Mouse (Mus musculus): ENCODE measurements at regions not wholly inside any gene's neighbourhood (a gene's known extent, or its start where the extent isn't known, plus 50 kb on each side); places are given as distances from the start of the nearest gene placed in this dataset.

- no peak for TF ChIP-seq GABPA (IDR thresholded peaks at IDR 0.05; ENCODE audit: low read depth, low read length)
- no peak for TF ChIP-seq NRF1 (IDR thresholded peaks at IDR 0.05; ENCODE audit: insufficient read depth, low read depth, low read length, poor library complexity, severe bottlenecking)
- TF ChIP-seq HCFC1 (IDR thresholded peaks at IDR 0.05; ENCODE audit: low read depth, low read length), result no peak
- TF ChIP-seq MAX (IDR thresholded peaks at IDR 0.05; ENCODE audit: low read length), result no peak
- TF ChIP-seq CTCF (IDR thresholded peaks at IDR 0.05 in 2 of 3, conservative IDR thresholded peaks at IDR 0.05 in 1 of 3; ENCODE audit: control insufficient read depth in 1 of 3, insufficient read depth in 1 of 3, low read depth in 2 of 3, low read length in 3 of 3, poor library complexity in 1 of 3, severe bottlenecking in 1 of 3), result no peak
- TF ChIP-seq SIN3A (IDR thresholded peaks at IDR 0.05; ENCODE audit: low read length), result no peak
- no peak for TF ChIP-seq USF1 (IDR thresholded peaks at IDR 0.05; ENCODE audit: low read depth, low read length)
- no peak for TF ChIP-seq CHD2 (IDR thresholded peaks at IDR 0.05; ENCODE audit: low read length)
- TF ChIP-seq ETS1 (IDR thresholded peaks at IDR 0.05; ENCODE audit: low read depth, low read length), result peak; percentile 44; the same call in 1 of the 2 replicates
- TF ChIP-seq RCOR1 (IDR thresholded peaks at IDR 0.05; ENCODE audit: low read depth, low read length), result peak; percentile 68; the same call in 1 of the 2 replicates
- no peak for TF ChIP-seq MEF2A (IDR thresholded peaks at IDR 0.05; ENCODE audit: extremely low read depth, insufficient replicate concordance, low read depth, low read length, poor library complexity, severe bottlenecking)
- no peak for TF ChIP-seq ZKSCAN1 (IDR thresholded peaks at IDR 0.05; ENCODE audit: low read depth, low read length)
- TF ChIP-seq E2F4 (IDR thresholded peaks at IDR 0.05; ENCODE audit: borderline replicate concordance, low read depth, low read length), result no peak
Observed at GRCm38 (mm10) chr14:108180920-108181319, 733.0 kb downstream of the Slitrk1 start (continued).

DNA sequence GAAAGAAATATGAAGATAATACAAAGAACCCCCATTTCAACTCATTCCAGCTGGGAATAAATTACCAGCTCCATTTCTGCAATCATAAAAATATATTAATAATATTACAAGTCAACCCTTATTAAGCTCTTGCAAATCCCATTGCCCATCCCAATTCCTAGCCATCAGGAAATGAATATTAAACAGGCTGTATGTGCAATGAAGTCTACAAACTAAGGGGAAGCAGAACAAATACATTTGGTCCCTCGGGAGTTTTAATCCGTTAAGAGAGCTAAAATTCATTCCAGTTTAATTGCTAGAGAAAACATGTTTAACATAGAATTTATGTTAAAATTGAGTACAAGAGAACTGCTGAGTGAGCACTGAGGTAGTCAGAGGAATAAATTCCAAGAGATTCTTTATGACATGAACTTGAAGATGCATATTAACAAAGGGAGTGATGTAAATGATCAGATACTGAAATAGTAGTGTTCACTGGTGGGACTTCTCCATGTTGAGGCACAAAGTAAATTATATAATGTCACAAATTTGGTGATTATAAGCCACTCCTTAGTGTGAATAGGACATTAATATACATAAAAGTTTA lies 738.6 kb downstream of the Slitrk1 start:
- H3K36me3 ChIP-seq (ENCODE audit: control insufficient read depth in 1 of 2, insufficient read depth in 2 of 2, low read length in 2 of 2), result peaks cover 0 to 6% of the 10 kb centered on the region in 2 experiments; a peak in 2 of 4 replicates
- no peak for DNase-seq (ENCODE audit: low read depth, low spot score)
- no peak for TF ChIP-seq NELFE (IDR thresholded peaks at IDR 0.05; ENCODE audit: low read depth, low read length)
- no peak for TF ChIP-seq MYC (IDR thresholded peaks at IDR 0.05; ENCODE audit: low read depth, low read length)
- TF ChIP-seq GATA1 (IDR thresholded peaks at IDR 0.05; ENCODE audit: low read depth, low read length), result no peak
- TF ChIP-seq EP300 (IDR thresholded peaks at IDR 0.05; ENCODE audit: low read depth in 1 of 2, low read length in 2 of 2), result no peak
- no peak for TF ChIP-seq CHD1 (IDR thresholded peaks at IDR 0.05; ENCODE audit: low read depth, low read length)
- no peak for TF ChIP-seq ZMIZ1 (IDR thresholded peaks at IDR 0.05; ENCODE audit: low read depth, low read length)
- TF ChIP-seq JUND (IDR thresholded peaks at IDR 0.05; ENCODE audit: low read depth, low read length), result no peak
- TF ChIP-seq HCFC1 (IDR thresholded peaks at IDR 0.05; ENCODE audit: low read depth, low read length), result no peak
- TF ChIP-seq USF2 (IDR thresholded peaks at IDR 0.05; ENCODE audit: borderline replicate concordance in 1 of 2, insufficient read depth in 1 of 2, low read depth in 1 of 2, low read length in 2 of 2), result no peak
- no peak for TF ChIP-seq UBTF (IDR thresholded peaks at IDR 0.05; ENCODE audit: borderline replicate concordance, insufficient read depth, low read depth, low read length)
- no peak for TF ChIP-seq NRF1 (IDR thresholded peaks at IDR 0.05; ENCODE audit: insufficient read depth, low read depth, low read length, poor library complexity, severe bottlenecking)
- H3K9me3 ChIP-seq (replicated peaks; ENCODE audit: insufficient read depth, low read length), result no peaks in the 10 kb centered on the region
- H3K4me3 ChIP-seq (ENCODE audit: control insufficient read depth in 1 of 2, insufficient read depth in 1 of 2, low read depth in 2 of 2, low read length in 2 of 2), result no peak overlapping the region
- no peaks in the 10 kb centered on the region for H3K79me2 ChIP-seq (ENCODE audit: control insufficient read depth, insufficient read depth, low read length, poor library complexity)
- no peak overlapping the region for H3K9ac ChIP-seq (ENCODE audit: control insufficient read depth, low read depth, low read length, poor library complexity, severe bottlenecking)
- H3K27ac ChIP-seq (ENCODE audit: control insufficient read depth, low read depth, low read length), result no peak overlapping the region
- peaks cover 2 to 8% of the 10 kb centered on the region in 2 experiments; a peak in 2 of 4 replicates for H3K4me1 ChIP-seq (ENCODE audit: control insufficient read depth in 1 of 2, insufficient read depth in 2 of 2, low read length in 2 of 2)
- H3K27me3 ChIP-seq (ENCODE audit: control insufficient read depth in 1 of 2, insufficient read depth in 2 of 2, low read length in 2 of 2), result no peaks in the 10 kb centered on the region

Measured in MEL (cell line).